Mouse (Mus musculus) left cerebral cortex, adult 11 months (tissue): ENCODE measurements at regions not wholly inside any gene's neighbourhood (a gene's known extent, or its start where the extent isn't known, plus 50 kb on each side); places are given as distances from the start of the nearest gene placed in this dataset.

Experiments
- DNase-seq: peaks from one replicate; pipeline ENCODE4 v3.0.0; 2022; ENCODE audit warnings: low spot score

GRCm38 (mm10) chr2:172613891-172614391 lies 64.5 kb downstream of the Tfap2c start:
- DNase-seq = no peak

DNA sequence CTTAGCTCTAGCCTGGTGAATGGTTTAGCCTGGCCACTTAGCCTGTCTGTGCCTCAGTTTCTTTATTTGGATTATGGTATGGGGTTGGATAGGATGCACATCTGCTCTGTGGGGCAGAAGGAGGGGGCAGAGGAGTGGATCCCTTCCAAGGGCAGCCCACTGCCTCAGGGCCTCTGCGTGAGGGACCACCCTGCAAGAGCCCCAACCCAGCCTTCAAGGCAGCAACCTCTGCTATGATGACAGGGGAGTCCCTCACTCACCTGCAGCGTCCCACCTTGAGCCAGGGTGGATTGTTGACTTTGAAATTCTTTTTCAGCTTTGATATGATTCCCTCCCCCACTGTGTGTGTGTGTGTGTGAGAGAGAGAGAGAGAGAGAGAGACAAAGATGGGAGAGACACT lies 65.8 kb downstream of the Tfap2c start:
- DNase-seq = no peak

- DNase-seq = no peak
Observed at GRCm38 (mm10) chr2:172615582-172615981, 66.2 kb downstream of the Tfap2c start.

- no peak for DNase-seq
Observed at GRCm38 (mm10) chr2:172619168-172619567, 69.8 kb downstream of the Tfap2c start.

- DNase-seq = no peak
Observed at GRCm38 (mm10) chr2:172620001-172620400, 70.6 kb downstream of the Tfap2c start.

- no peak for DNase-seq
Observed at GRCm38 (mm10) chr2:172623707-172624106, 74.3 kb downstream of the Tfap2c start.

- no peak for DNase-seq
Observed at GRCm38 (mm10) chr2:172627353-172628306, 78.2 kb downstream of the Tfap2c start.

DNA sequence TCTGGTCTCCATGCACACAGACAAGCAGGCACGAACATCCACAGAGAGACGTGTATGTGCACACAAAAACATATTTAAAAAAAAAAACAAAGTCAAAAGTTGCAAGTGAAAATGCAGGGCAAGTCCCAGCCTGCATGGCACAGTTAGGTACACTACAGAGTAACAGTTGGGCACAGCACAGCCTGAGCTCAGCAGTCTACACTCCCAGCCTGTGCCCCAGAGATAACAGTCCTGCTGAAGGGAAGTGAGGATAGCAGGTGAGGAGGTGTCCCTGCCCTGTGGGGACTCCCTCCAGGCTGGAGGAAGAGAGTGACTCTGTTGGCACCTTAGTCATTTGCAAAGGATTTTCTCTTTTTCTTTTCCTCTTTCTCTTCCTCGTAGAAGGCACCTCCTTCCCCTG lies 80.9 kb downstream of the Tfap2c start:
- no peak for DNase-seq

GRCm38 (mm10) chr2:172642616-172643015 lies 93.2 kb downstream of the Tfap2c start:
- DNase-seq = no peak

DNA sequence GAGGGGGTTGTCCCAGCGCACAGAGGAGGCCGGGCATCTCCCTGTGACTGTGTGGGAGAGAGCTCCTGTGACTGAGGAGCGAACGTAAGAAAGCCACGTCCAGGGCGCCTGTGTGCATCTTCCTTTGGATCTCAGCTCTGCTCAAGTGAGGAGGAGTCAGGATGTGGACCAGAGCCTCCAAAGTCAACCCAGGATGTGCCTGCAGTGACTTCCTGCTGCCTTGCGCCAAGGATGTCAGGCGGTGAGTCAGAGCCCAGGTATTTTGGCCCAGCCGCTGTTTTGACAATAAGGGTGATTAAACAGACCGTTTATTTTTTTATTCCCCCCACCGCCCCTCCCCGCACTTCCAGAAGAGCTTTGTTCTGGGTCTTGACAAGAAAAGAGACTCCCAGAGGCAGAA lies 94.5 kb downstream of the Tfap2c start:
- DNase-seq = no peak

- DNase-seq = no peak
Observed at GRCm38 (mm10) chr2:172644451-172644850, 95.1 kb downstream of the Tfap2c start.

- no peak for DNase-seq
Observed at GRCm38 (mm10) chr2:172648072-172648471, 98.7 kb downstream of the Tfap2c start.

DNA sequence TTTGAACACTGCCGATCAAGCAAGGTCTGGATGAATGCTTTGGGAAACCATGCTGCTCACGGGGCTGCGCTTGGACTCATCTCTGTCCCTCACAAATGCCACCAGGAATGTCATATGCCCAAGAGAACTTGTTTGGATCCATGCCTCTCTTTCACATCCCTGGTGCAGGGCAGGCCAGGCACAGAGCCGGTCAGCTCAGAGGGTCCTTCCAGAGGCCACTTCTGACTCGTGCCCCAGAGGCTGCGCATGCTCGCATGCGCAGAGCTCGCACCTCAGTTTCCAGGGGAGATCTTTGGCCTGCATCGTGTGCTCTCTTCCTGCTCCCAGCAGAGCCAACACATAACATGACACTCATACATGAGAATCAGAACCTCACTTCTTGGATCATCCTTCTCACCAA lies 111.1 kb downstream of the Tfap2c start:
- DNase-seq = no peak

DNA sequence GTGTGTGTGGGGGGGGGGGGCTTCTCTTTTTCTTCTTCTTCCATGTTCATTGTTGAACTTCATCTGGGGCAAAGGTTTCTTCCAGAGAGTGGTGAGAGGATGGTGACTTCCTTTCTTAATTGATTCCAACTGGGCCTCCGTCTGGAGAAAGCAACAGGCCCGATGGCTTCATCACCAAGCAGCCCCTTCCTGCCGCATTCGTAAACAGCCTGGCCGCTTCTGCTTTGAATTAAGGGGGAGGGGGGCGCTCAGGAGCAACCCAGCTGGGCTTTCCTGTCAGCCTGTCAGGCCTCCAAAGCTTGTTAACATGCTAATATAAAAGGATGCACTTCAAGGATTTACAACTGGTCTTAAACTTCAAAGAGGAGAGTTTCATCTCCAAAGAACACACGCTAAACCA lies 111.5 kb downstream of the Tfap2c start:
- DNase-seq = no peak

DNA sequence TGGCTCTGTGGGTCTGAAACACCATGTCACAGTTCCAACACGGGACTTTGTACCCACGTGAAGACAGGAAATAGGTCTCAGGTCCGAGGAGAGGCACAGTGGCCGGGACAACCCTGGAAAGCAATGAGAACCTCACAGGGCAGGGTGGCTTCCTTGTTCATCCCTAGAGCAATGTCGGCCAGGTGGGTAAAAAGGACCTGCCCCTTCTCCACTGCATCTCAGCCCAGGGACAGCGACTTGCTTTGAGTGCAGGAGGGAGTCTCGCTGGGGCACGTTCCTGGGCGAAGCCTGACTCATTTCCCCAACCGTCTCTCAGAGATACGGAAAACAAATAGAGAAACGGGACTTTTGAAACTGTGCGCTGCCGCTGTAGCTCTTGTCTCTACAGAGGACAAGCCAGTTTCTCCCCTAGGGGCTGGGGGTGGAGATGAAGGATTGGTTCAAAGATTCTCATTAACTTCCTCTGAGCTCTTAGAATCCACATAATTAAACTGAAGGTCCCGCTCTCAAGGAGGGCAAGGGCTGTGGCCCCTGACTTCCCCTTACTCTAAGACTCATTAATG lies 112.1 kb downstream of the Tfap2c start:
- no peak for DNase-seq

- DNase-seq = no peak
Observed at GRCm38 (mm10) chr2:172662165-172662564, 112.8 kb downstream of the Tfap2c start.

GRCm38 (mm10) chr2:172663681-172664080 lies 114.3 kb downstream of the Tfap2c start:
- no peak for DNase-seq

DNA sequence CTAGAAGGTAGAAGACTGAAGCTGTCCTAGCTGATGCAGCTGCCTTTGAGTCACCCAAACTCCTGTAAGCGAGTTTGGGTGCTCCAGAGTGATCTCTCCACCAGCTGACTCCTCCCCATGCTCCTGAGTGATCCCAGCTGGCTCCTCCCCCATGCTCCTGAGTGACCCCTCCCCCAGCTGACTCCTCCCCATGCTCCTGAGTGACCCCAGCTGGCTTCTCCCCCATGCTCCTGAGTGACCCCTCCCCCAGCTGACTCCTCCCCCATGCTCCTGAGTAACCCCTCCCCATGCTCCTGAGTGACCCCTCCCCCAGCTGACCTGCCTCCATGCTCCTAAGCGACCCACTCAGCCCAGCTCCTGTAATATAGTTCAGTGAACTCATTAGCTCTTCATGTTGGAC lies 123.7 kb downstream of the Tfap2c start:
- DNase-seq = no peak

GRCm38 (mm10) chr2:172674641-172675040 lies 125.2 kb downstream of the Tfap2c start:
- DNase-seq = no peak

GRCm38 (mm10) chr2:172675081-172675480 lies 125.7 kb downstream of the Tfap2c start:
- no peak for DNase-seq

GRCm38 (mm10) chr2:172690196-172690595 lies 140.8 kb downstream of the Tfap2c start:
- DNase-seq = no peak

- no peak for DNase-seq
Observed at GRCm38 (mm10) chr2:172690931-172691651, 141.7 kb downstream of the Tfap2c start.

DNA sequence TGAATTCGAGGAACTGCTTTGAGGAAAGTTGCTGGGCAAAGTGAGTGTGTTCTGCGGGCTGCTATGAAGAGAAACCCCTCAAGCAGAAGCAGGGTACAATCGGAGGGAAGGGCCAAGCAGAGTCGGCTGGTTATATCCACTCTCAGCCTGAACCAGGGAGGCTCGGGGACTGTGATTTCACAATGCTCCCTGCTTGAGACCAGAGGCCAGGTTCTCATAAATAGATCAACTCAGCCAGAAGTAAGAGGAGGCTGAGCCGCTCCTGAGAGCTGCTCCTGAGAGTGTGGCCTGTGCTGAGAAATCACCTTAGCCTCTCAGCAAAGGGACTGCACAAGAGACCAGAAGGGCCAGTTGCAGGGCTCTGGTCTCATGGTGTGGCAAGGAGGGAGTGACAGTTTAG lies 149.6 kb downstream of the Tfap2c start:
- no peak for DNase-seq
